Mouse (Mus musculus): Measurements from ENCODE around the gene Kmt2e. TPM values are rescaled to one million over a fixed set of nuclear protein-coding genes. Genes with fewer than 3 reads are reported as not detected.

Gene Kmt2e
- polyA plus RNA-seq, 1 experiment: 68.7 TPM

GRCm38 (mm10) chr5:23489231-23489630 lies 55.0 kb downstream of the Kmt2e start:
- H3K4me3 ChIP-seq (replicated peaks; ENCODE audit: control insufficient read depth, low read depth, low read length): no peak overlapping the region
- H3K27ac ChIP-seq (ENCODE audit: control insufficient read depth, insufficient read depth, low read depth, low read length, poor library complexity): no peak overlapping the region
- no peaks in the 10 kb centered on the region for H3K4me1 ChIP-seq (ENCODE audit: control insufficient read depth, insufficient read depth, low read length)
- WGBS: 89% methylated on average over 4 of the region's 4 CpGs
- TF ChIP-seq CTCF (IDR thresholded peaks at IDR 0.05; ENCODE audit: control insufficient read depth, insufficient read depth, low read length): no peak
- TF ChIP-seq POLR2A (IDR thresholded peaks at IDR 0.05; ENCODE audit: borderline replicate concordance, control insufficient read depth, low read depth, low read length): no peak

- WGBS: 48% methylated on average over 2 of the region's 2 CpGs
Measured at GRCm38 (mm10) chr5:23490797-23491196, 56.6 kb downstream of the Kmt2e start.

GRCm38 (mm10) chr5:23496396-23496795 lies 62.2 kb downstream of the Kmt2e start:
- Histone ChIP-seq H3K27ac (ENCODE audit: control insufficient read depth, insufficient read depth, low read depth, low read length, poor library complexity) (no peak overlapping the region), H3K4me1 (ENCODE audit: control insufficient read depth, insufficient read depth, low read length) (no peaks in the 10 kb centered on the region; the same call in 1 of the 2 replicates), H3K4me3 (replicated peaks; ENCODE audit: control insufficient read depth, low read depth, low read length) (no peak overlapping the region)
- TF ChIP-seq CTCF (IDR thresholded peaks at IDR 0.05; ENCODE audit: control insufficient read depth, insufficient read depth, low read length): no peak
- TF ChIP-seq POLR2A (IDR thresholded peaks at IDR 0.05; ENCODE audit: borderline replicate concordance, control insufficient read depth, low read depth, low read length): no peak
- WGBS: 94% methylated on average over 3 of the region's 3 CpGs

More at GRCm38 (mm10) chr5:23490797-23491196, 56.6 kb downstream of the Kmt2e start:
- Histone ChIP-seq H3K27ac (ENCODE audit: control insufficient read depth, insufficient read depth, low read depth, low read length, poor library complexity) (no peak overlapping the region), H3K4me3 (replicated peaks; ENCODE audit: control insufficient read depth, low read depth, low read length) (no peak overlapping the region), H3K4me1 (ENCODE audit: control insufficient read depth, insufficient read depth, low read length) (no peaks in the 10 kb centered on the region)
- TF ChIP-seq CTCF (IDR thresholded peaks at IDR 0.05; ENCODE audit: control insufficient read depth, insufficient read depth, low read length): peak; percentile 49
- TF ChIP-seq POLR2A (IDR thresholded peaks at IDR 0.05; ENCODE audit: borderline replicate concordance, control insufficient read depth, low read depth, low read length): no peak

GRCm38 (mm10) chr5:23496933-23497332 lies 62.7 kb downstream of the Kmt2e start:
- no peak for TF ChIP-seq POLR2A (IDR thresholded peaks at IDR 0.05; ENCODE audit: borderline replicate concordance, control insufficient read depth, low read depth, low read length)
- no peak for TF ChIP-seq CTCF (IDR thresholded peaks at IDR 0.05; ENCODE audit: control insufficient read depth, insufficient read depth, low read length)
- H3K4me1 ChIP-seq (ENCODE audit: control insufficient read depth, insufficient read depth, low read length): no peaks in the 10 kb centered on the region; the same call in 1 of the 2 replicates
- H3K4me3 ChIP-seq (replicated peaks; ENCODE audit: control insufficient read depth, low read depth, low read length): no peak overlapping the region
- H3K27ac ChIP-seq (ENCODE audit: control insufficient read depth, insufficient read depth, low read depth, low read length, poor library complexity): no peak overlapping the region
- 88% methylated on average over 5 of the region's 5 CpGs for WGBS

- 91% methylated on average over 10 of the region's 10 CpGs for WGBS
- Histone ChIP-seq H3K4me1 (ENCODE audit: control insufficient read depth, insufficient read depth, low read length) (no peaks in the 10 kb centered on the region; the same call in 1 of the 2 replicates), H3K27ac (ENCODE audit: control insufficient read depth, insufficient read depth, low read depth, low read length, poor library complexity) (no peak overlapping the region), H3K4me3 (replicated peaks; ENCODE audit: control insufficient read depth, low read depth, low read length) (no peak overlapping the region)
- TF ChIP-seq POLR2A (IDR thresholded peaks at IDR 0.05; ENCODE audit: borderline replicate concordance, control insufficient read depth, low read depth, low read length) (no peak), CTCF (IDR thresholded peaks at IDR 0.05; ENCODE audit: control insufficient read depth, insufficient read depth, low read length) (no peak)
Measured at GRCm38 (mm10) chr5:23497920-23498319, 63.7 kb downstream of the Kmt2e start.

- no peaks in the 10 kb centered on the region; the same call in 1 of the 2 replicates for H3K4me1 ChIP-seq (ENCODE audit: control insufficient read depth, insufficient read depth, low read length)
- H3K27ac ChIP-seq (ENCODE audit: control insufficient read depth, insufficient read depth, low read depth, low read length, poor library complexity): no peak overlapping the region
- 91% methylated on average over 16 of the region's 16 CpGs for WGBS
- no peak overlapping the region for H3K4me3 ChIP-seq (replicated peaks; ENCODE audit: control insufficient read depth, low read depth, low read length)
- TF ChIP-seq CTCF (IDR thresholded peaks at IDR 0.05; ENCODE audit: control insufficient read depth, insufficient read depth, low read length) (no peak), POLR2A (IDR thresholded peaks at IDR 0.05; ENCODE audit: borderline replicate concordance, control insufficient read depth, low read depth, low read length) (no peak)
Measured at GRCm38 (mm10) chr5:23499257-23499656, 65.0 kb downstream of the Kmt2e start.

GRCm38 (mm10) chr5:23500715-23501114 lies 66.5 kb downstream of the Kmt2e start:
- no peaks in the 10 kb centered on the region; the same call in 1 of the 2 replicates for H3K4me1 ChIP-seq (ENCODE audit: control insufficient read depth, insufficient read depth, low read length)
- no peak overlapping the region for H3K27ac ChIP-seq (ENCODE audit: control insufficient read depth, insufficient read depth, low read depth, low read length, poor library complexity)
- TF ChIP-seq CTCF (IDR thresholded peaks at IDR 0.05; ENCODE audit: control insufficient read depth, insufficient read depth, low read length) (no peak), POLR2A (IDR thresholded peaks at IDR 0.05; ENCODE audit: borderline replicate concordance, control insufficient read depth, low read depth, low read length) (no peak)
- WGBS: 59% methylated on average over 6 of the region's 6 CpGs
- H3K4me3 ChIP-seq (replicated peaks; ENCODE audit: control insufficient read depth, low read depth, low read length): no peak overlapping the region

- TF ChIP-seq CTCF (IDR thresholded peaks at IDR 0.05; ENCODE audit: control insufficient read depth, insufficient read depth, low read length) (no peak), POLR2A (IDR thresholded peaks at IDR 0.05; ENCODE audit: borderline replicate concordance, control insufficient read depth, low read depth, low read length) (no peak)
- Histone ChIP-seq H3K27ac (ENCODE audit: control insufficient read depth, insufficient read depth, low read depth, low read length, poor library complexity) (0 out of 2 replicates have a peak overlapping the region, but pooled peaks have one; percentile 31), H3K4me3 (replicated peaks; ENCODE audit: control insufficient read depth, low read depth, low read length) (no peak overlapping the region), H3K4me1 (ENCODE audit: control insufficient read depth, insufficient read depth, low read length) (no peaks in the 10 kb centered on the region; the same call in 1 of the 2 replicates)
- 81% methylated on average over 13 of the region's 13 CpGs for WGBS
Measured at GRCm38 (mm10) chr5:23501582-23502316, 67.5 kb downstream of the Kmt2e start.
